Mouse (Mus musculus) MEL (cell line): Measurements from ENCODE around the gene Slc25a19.
A peak's percentile ranks its signal among the peaks of the same experiment; 100 is the strongest.

Experiments
- CHD1 ChIP-seq: IDR thresholded peaks from 2 replicates; pipeline ENCODE4 v1.6.1; 2012; ENCODE audit warnings: low read depth, mild to moderate bottlenecking, inconsistent platforms, low read length, improper control_type of control experiment
- CTCF ChIP-seq, 3 experiments: IDR thresholded peaks in 2 of 3; conservative IDR thresholded peaks in 1 of 3; 2 replicates each; pipeline ENCODE4 v1.5.1; 2011 to 2012; ENCODE audit warnings: low read length in 3 of 3, low read depth in 2 of 3, mild to moderate bottlenecking in 2 of 3, improper control_type of control experiment in 1 of 3, inconsistent platforms in 1 of 3, mixed read lengths in 1 of 3, moderate library complexity in 1 of 3; ENCODE audit not compliant: control insufficient read depth in 1 of 3, insufficient read depth in 1 of 3, poor library complexity in 1 of 3, severe bottlenecking in 1 of 3
- ELF1 ChIP-seq: IDR thresholded peaks from 2 replicates; pipeline ENCODE4 v1.6.1; 2014; ENCODE audit warnings: low read depth, mild to moderate bottlenecking, inconsistent platforms, low read length, improper control_type of control experiment, moderate library complexity
- EP300 ChIP-seq, 2 experiments: IDR thresholded peaks; 2 replicates each; pipeline ENCODE4 v1.6.1; 2011; ENCODE audit warnings: improper control_type of control experiment in 2 of 2, low read length in 2 of 2, low read depth in 1 of 2, mild to moderate bottlenecking in 1 of 2
- HCFC1 ChIP-seq: IDR thresholded peaks from 2 replicates; pipeline ENCODE4 v1.6.1; 2012; ENCODE audit warnings: low read depth, mild to moderate bottlenecking, inconsistent platforms, low read length, improper control_type of control experiment, moderate library complexity
- POLR2A ChIP-seq, 2 experiments: IDR thresholded peaks; 2 replicates each; pipeline ENCODE4 v1.6.1; 2011 to 2012; ENCODE audit warnings: low read length in 2 of 2, mild to moderate bottlenecking in 2 of 2, control low read depth in 1 of 2, improper control_type of control experiment in 1 of 2, low read depth in 1 of 2, moderate library complexity in 1 of 2; ENCODE audit not compliant: control insufficient read depth in 1 of 2, insufficient read depth in 1 of 2, poor library complexity in 1 of 2
- TAL1 ChIP-seq: IDR thresholded peaks from 2 replicates; pipeline ENCODE4 v1.6.1; 2012; ENCODE audit warnings: mild to moderate bottlenecking, inconsistent platforms, low read length, moderate library complexity, mixed read lengths
- UBTF ChIP-seq: IDR thresholded peaks from 2 replicates; pipeline ENCODE4 v1.6.1; 2012; ENCODE audit warnings: low read depth, mild to moderate bottlenecking, inconsistent platforms, low read length, improper control_type of control experiment, moderate library complexity, borderline replicate concordance; ENCODE audit not compliant: insufficient read depth
- ZC3H11A ChIP-seq: IDR thresholded peaks from 2 replicates; pipeline ENCODE4 v1.6.1; 2012; ENCODE audit warnings: low read depth, mild to moderate bottlenecking, inconsistent platforms, low read length, improper control_type of control experiment

DNA sequence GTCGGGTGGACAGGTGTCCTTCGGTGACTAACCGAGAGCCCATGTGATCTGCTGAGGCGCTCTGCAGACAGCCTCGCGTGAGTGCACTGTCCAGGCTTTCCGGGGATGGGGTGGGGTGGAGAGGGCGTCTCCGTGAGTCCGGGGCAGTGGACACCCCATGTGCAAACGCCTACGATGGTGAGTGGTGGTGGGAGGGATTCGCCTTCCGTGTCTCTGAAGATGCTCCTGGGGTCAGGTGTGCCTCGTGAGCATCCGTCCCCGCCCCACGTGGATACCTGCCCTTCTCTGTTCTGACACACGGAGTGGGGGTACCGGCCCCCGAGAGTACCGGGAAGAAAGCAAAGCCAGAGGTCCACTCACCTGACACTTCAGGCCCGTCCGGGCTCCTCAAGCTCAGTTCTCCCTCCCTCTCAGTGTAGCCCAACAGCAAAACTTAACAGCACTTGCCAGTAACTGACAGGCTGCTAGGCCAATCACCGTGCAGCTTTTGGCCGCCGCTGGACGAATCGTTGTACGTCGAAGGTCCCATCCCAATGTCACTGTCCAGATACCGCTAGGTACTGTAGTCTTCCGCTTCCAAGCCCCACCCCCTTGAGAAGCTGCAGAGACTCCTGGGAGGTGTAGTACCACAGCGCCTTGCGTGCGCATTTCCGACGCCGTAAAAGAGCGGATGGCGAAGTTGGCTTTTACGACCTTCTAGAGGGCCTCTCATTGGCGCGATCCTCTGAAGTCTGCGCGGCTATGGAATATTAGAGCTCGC is at the start of gene Slc25a19:
- TF ChIP-seq ELF1 (peak; percentile 97), ZC3H11A (no peak), POLR2A (IDR thresholded peaks at IDR 0.05; ENCODE audit: control insufficient read depth in 1 of 2, insufficient read depth in 1 of 2, low read depth in 1 of 2, low read length in 2 of 2, poor library complexity in 1 of 2) (peak; percentile 95 to 97), CHD1 (no peak), CTCF (IDR thresholded peaks at IDR 0.05 in 2 of 3, conservative IDR thresholded peaks at IDR 0.05 in 1 of 3; ENCODE audit: control insufficient read depth in 1 of 3, insufficient read depth in 1 of 3, low read depth in 2 of 3, low read length in 3 of 3, poor library complexity in 1 of 3, severe bottlenecking in 1 of 3) (no peak), UBTF (no peak), HCFC1 (peak; percentile 100), TAL1 (no peak), EP300 (IDR thresholded peaks at IDR 0.05; ENCODE audit: low read depth in 1 of 2, low read length in 2 of 2) (peak in 1 of 2 experiments; percentile 19; a peak in 1 of 4 replicates)
